Mouse (Mus musculus) limb, embryonic 10.5 days (tissue): ENCODE results near the gene Tctn1. TPM values are rescaled to one million over a fixed set of nuclear protein-coding genes. Genes with fewer than 3 reads are reported as not detected.

ENCODE experiments used
- DNase-seq: peaks from one replicate; pipeline ENCODE4 v3.0.0-alpha.2; 2017; ENCODE audit warnings: low spot score
- H3K27ac ChIP-seq: fragments of 300-500 bp; sonication (generic); 2 replicates; pipeline ENCODE4 v1.5.1; 2016; ENCODE audit warnings: mild to moderate bottlenecking
- H3K27me3 ChIP-seq: fragments of 300-500 bp; sonication (generic); 2 replicates; pipeline ENCODE4 v1.6.1; 2016; ENCODE audit warnings: low read depth, mild to moderate bottlenecking; ENCODE audit not compliant: poor library complexity, severe bottlenecking
- H3K36me3 ChIP-seq: fragments of 300-500 bp; sonication (generic); 2 replicates; pipeline ENCODE4 v1.6.1; 2016; ENCODE audit warnings: mild to moderate bottlenecking, moderate library complexity
- H3K4me1 ChIP-seq: fragments of 300-500 bp; sonication (generic); 2 replicates; pipeline ENCODE4 v1.6.1; 2016
- H3K4me3 ChIP-seq: fragments of 300-500 bp; sonication (generic); 2 replicates; pipeline ENCODE4 v1.5.1; 2016; ENCODE audit warnings: mild to moderate bottlenecking, moderate library complexity
- H3K9me3 ChIP-seq: fragments of 300-500 bp; sonication (generic); replicated peaks from 2 replicates; pipeline ENCODE4 v1.6.1; 2016; ENCODE audit warnings: mild to moderate bottlenecking
- WGBS: fragments of 180-500 bp; shearing (Covaris S2); methylation state at CpG from one replicate; pipeline ENCODE4 v1.1.7; 2016; 5-methylcytosine and 5-hydroxymethylcytosine counted together
- polyA plus RNA-seq: library from polyadenylated mRNA; unstranded; fragments of >200 nt; fragmentation: Nextera tagmentation; extraction: Ambion mirVana; gene quantifications from 2 replicates; pipeline ENCODE4 v1.2.1, GENCODE M21; 2016

Gene Tctn1
- polyA plus RNA-seq, 1 experiment from 2014 or later = 4.9 TPM

DNA sequence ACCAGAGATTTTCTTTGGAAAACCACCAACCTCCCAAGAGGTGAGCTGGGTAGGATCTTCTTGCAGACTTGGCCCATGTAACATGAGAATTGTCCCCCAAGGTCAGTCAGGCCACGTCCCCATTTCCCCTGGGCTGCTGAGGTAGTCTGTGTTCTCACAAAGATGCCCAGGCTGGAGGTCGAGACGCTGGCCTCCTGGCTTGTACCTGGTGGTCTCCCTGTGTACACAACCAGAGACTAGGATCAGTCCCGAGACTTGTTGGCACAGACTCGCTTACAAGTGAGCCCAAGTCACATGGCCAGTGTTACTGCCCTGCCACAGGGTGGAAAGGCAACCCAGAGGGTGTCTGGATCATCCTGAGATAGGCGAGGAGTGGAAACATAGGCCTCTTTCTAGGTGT, 62.4 kb downstream of the Tctn1 start:
- no peaks in the 10 kb centered on the region for H3K27me3 ChIP-seq
- no peak for DNase-seq
- no peaks in the 10 kb centered on the region for H3K36me3 ChIP-seq
- H3K4me3 ChIP-seq = no peak overlapping the region
- H3K4me1 ChIP-seq = no peaks in the 10 kb centered on the region
- 89% methylated on average over 6 of the region's 6 CpGs for WGBS
- no peak overlapping the region for H3K27ac ChIP-seq
- H3K9me3 ChIP-seq = no peaks in the 10 kb centered on the region

DNA sequence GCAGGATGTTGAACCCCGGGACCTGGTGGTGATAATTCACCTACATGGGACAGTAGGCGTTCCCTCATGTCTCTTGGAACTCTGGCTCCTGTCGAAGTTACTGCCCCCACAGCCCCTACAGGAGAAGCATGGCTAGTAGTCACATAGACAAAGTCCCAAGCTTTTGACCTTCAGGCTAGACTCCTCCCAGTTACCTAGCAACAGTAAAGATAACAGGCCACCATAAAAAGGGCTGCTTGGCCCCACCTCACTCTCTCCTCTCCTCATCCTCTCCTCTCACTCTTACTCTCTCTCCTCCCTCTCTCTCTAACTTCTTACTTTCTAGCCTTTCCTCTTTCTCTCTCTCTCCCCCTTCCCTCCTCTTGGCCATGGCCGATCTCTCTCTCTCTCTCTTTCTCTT, 63.4 kb downstream of the Tctn1 start:
- Histone ChIP-seq H3K36me3 (no peaks in the 10 kb centered on the region), H3K27me3 (no peaks in the 10 kb centered on the region), H3K4me3 (no peak overlapping the region), H3K9me3 (no peaks in the 10 kb centered on the region), H3K4me1 (no peaks in the 10 kb centered on the region), H3K27ac (no peak overlapping the region)
- WGBS = 89% methylated on average over 4 of the region's 4 CpGs
- no peak for DNase-seq

DNA sequence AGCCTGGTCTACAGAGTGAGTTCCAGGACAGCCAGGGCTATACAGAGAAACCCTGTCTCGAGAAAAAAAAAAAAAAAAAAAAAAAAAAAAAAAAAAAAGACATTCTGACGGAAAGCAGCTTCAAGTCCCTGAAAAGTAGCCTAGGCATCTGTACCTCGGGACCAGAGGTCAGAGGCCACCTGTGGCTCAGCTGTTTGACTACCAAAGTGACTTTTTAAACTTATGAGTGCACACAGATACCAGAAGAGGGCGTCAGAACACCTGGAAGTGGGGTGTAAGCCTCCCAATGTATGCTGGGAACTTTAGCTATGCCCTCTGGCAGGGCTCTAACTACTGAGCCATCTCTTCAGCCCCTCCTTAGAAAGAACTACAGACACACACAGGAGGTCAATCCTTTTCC, 71.9 kb downstream of the Tctn1 start:
- no peaks in the 10 kb centered on the region for H3K27me3 ChIP-seq
- H3K27ac ChIP-seq = no peak overlapping the region
- no peaks in the 10 kb centered on the region for H3K36me3 ChIP-seq
- no peaks in the 10 kb centered on the region for H3K9me3 ChIP-seq
- WGBS = 53% methylated on average over 4 of the region's 4 CpGs
- H3K4me3 ChIP-seq = no peak overlapping the region
- no peak for DNase-seq
- no peaks in the 10 kb centered on the region for H3K4me1 ChIP-seq

DNA sequence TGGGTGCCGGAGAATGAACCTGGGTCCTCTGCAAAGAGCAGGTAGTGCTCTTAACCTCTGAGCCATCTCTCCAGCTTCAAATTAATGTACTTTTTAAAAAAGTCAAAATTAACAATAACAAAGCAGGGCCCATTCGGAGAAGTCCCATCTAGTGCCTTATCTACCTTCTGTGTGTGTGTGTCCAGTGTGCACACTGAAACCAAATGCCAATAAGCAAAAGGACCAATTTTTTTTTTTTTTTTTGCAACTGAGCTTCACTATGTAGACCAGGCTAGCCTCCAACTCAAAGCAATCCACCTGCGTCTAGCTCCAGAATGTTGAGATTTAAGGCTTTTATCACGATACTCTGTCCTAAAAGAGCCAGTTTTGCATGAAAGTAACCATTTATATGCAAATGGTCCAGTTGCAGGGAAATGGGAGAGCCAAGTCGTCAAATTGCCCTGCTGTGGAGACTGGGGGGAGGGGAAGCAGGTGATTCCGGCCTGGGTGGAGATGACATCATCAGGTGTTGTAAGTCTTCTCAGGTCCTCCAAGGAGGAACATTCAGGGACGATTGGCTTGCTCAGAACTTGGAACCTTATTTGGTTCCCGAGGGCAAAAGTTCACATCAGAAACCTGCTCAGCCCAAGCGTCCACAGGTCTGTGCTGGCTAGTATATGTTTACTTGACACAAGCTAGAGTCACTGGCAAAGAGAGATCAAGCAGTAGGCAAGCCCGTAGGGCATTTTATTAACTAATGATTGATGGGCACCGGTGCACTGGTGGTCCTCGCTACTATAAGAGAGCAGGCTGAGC, 72.8 kb downstream of the Tctn1 start:
- 72% methylated on average over 12 of the region's 12 CpGs for WGBS
- H3K27ac ChIP-seq = no peak overlapping the region
- no peaks in the 10 kb centered on the region for H3K9me3 ChIP-seq
- no peaks in the 10 kb centered on the region for H3K27me3 ChIP-seq
- no peak overlapping the region for H3K4me3 ChIP-seq
- no peak for DNase-seq
- H3K4me1 ChIP-seq = no peaks in the 10 kb centered on the region
- H3K36me3 ChIP-seq = no peaks in the 10 kb centered on the region

DNA sequence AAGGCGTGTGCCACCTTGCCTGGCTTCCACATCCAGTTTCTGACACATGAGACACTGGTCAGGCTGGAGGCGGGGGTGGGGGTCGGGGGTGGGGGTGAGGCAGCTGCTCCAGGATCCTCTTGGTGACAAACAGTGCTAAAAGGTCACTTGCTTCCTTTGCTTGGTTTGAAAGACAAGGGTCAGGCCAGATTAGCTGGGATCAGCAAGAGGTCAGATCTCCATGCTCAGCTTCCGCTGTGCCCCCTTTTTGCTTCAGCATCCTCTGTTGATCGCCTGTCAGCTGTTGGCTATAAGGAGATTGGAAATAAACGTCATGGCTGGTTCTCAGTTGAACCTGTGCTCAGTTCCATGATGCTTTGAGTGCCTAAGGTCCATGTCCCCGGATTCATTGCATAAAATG, 73.8 kb downstream of the Tctn1 start:
- no peak for DNase-seq
- H3K4me3 ChIP-seq = no peak overlapping the region
- no peaks in the 10 kb centered on the region for H3K4me1 ChIP-seq
- H3K36me3 ChIP-seq = no peaks in the 10 kb centered on the region
- H3K27me3 ChIP-seq = no peaks in the 10 kb centered on the region
- no peak overlapping the region for H3K27ac ChIP-seq
- H3K9me3 ChIP-seq = no peaks in the 10 kb centered on the region
- WGBS = 77% methylated on average over 7 of the region's 7 CpGs

DNA sequence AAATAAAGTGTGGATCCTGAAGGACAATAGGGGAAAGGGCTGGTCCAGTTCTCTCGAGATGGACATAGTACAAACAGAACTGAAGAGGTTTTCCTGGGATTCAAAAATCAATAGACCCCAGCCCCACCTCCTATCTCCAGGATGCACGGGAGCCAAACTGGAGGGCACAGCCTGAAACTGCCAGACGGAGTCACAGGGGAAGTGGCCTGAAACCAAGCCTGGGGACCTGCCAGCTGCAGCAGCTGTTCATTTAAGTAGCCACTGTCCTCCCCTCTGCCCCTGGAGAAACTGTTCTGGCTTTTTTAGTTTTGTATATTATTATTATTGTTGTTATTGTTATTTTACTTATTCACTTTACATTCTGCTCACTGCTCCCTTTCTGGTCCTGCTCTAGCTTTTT, 75.1 kb downstream of the Tctn1 start:
- Histone ChIP-seq H3K9me3 (no peaks in the 10 kb centered on the region; the same call in 1 of the 2 replicates), H3K4me1 (no peaks in the 10 kb centered on the region), H3K27ac (no peak overlapping the region), H3K27me3 (no peaks in the 10 kb centered on the region), H3K36me3 (peaks cover 4% of the 10 kb centered on the region), H3K4me3 (no peak overlapping the region)
- DNase-seq = no peak
- 67% methylated on average over 3 of the region's 3 CpGs for WGBS

Other genes with a start within 250 kb of the Tctn1 start
- 2.9 and 4.4 TPM in 2 replicates for gene Cux2, start 214.4 kb downstream of the Tctn1 start, polyA plus RNA-seq
- 3.1 TPM in 2 replicates for gene Myl2, start 163.5 kb downstream of the Tctn1 start, polyA plus RNA-seq
- gene Ccdc63, start 123.6 kb downstream of the Tctn1 start, polyA plus RNA-seq = not detected in 2 replicates
- gene Ppp1cc, start 106.2 kb downstream of the Tctn1 start, polyA plus RNA-seq = 373 and 383 TPM in 2 replicates
- 9.6 and 11.8 TPM in 2 replicates for gene Hvcn1, start 57.7 kb downstream of the Tctn1 start, polyA plus RNA-seq
- 8.2 and 9.7 TPM in 2 replicates for gene Pptc7, start 19.9 kb upstream of the Tctn1 start, polyA plus RNA-seq
- 8.2 and 11.7 TPM in 2 replicates for gene Rad9b, start 89.8 kb upstream of the Tctn1 start, polyA plus RNA-seq
- 191 and 204 TPM in 2 replicates for gene Vps29, start 89.9 kb upstream of the Tctn1 start, polyA plus RNA-seq
- gene Gpn3, start 107.4 kb upstream of the Tctn1 start, polyA plus RNA-seq = 102 and 103 TPM in 2 replicates
- gene Fam216a, start 107.9 kb upstream of the Tctn1 start, polyA plus RNA-seq = 83.6 and 90.4 TPM in 2 replicates
- gene Arpc3, start 127.4 kb upstream of the Tctn1 start, polyA plus RNA-seq = 80.5 and 86.6 TPM in 2 replicates
- 60.4 and 66.8 TPM in 2 replicates for gene Anapc7, start 157.2 kb upstream of the Tctn1 start, polyA plus RNA-seq
- 39.0 and 42.9 TPM in 2 replicates for gene Atp2a2, start 237.8 kb upstream of the Tctn1 start, polyA plus RNA-seq